Mouse (Mus musculus): ENCODE results near the gene Agpat1. TPM values are rescaled to one million over a fixed set of nuclear protein-coding genes. Genes with fewer than 3 reads are reported as not detected.
A peak's percentile ranks its signal among the peaks of the same experiment; 100 is the strongest.

Agpat1 gene
- polyA plus RNA-seq, 1 experiment from 2014 or later = 45.7 TPM

DNA sequence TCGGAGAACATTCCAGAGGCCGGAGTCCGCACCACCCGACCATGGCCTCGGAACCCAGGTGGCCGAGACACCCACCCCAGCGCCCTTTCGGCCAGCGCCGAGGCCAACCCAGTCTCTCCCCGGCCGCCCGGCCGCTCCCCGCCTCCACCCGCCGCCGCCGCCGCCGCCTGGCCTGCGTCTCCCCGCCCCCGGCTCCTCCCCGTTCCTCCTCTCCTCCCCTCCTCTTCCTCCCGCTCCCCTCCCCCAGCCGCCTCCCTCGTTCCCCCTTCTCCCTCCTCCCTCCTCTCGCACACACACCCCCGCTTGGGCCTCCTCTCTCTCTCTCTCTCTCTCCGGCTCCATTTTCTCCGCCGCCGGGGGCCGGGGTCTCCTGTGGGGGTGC lies 12.1 kb upstream of the Agpat1 start:
- Histone ChIP-seq H3K4me1 (replicated peaks) (peaks cover 69% of the 10 kb centered on the region), H3K36me3 (peaks cover 18% of the 10 kb centered on the region), H3K27me3 (no peaks in the 10 kb centered on the region), H3K4me2 (peak overlapping the region; percentile 96), H3K27ac (peak overlapping the region; percentile 98), H3K9me3 (replicated peaks) (no peaks in the 10 kb centered on the region), H3K9ac (peak overlapping the region; percentile 98), H3K4me3 (peak overlapping the region; percentile 95)
- ATAC-seq (replicated peaks; ENCODE audit: insufficient number of reproducible peaks, insufficient read depth, low FRiP score, low read depth) = peak; percentile 43
- WGBS = 0% methylated on average over 31 of the region's 35 CpGs

DNA sequence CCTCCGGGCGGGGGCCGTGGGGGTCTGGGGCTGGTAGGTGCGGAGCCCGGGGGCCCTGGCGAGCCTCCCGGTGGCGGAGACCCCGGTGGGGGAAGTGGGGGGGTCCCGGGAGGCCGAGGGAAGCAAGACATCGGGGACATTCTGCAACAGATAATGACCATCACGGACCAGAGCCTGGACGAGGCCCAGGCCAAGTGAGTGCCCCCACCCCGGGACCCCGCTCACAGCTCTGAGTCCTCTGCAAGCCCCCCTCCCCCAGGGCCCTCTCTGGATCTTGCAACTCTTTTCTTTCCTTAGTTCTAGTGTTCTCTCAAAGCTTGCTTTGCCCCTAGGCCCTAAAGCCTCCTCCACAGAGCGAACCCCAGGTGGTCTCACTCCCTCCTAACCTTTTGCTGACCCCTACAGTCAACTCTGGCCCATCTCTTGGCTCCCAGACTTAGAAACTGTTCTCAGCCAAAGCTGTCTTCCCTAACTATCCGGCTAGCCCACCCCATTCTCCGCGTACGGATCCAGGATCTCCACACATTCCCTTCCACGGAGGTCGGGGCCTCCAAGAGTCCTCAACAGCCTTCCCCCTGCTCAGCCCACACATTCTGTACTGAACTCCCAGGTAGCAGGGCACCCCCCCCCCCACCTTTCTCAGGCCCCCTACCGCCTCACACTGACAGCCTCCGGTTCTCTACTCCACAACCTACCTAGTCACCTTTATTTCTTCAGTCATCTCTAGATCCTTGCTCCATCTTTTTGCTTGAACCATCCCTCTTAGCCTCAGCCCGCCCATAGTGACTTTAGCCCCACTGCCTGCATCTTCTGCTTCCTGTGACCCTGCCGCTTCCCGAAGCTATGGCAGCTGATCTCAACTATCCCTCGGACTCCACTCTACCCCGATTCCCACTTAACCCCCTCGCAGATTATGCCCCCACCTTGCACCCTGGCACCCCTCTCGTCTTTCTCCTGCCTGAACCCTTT lies 11.2 kb upstream of the Agpat1 start:
- H3K4me3 ChIP-seq = peak overlapping the region; percentile 95
- ATAC-seq (replicated peaks; ENCODE audit: insufficient number of reproducible peaks, insufficient read depth, low FRiP score, low read depth) = peak; percentile 2; the same call in 1 of the 2 replicates
- peaks cover 75% of the 10 kb centered on the region for H3K4me1 ChIP-seq (replicated peaks)
- H3K9ac ChIP-seq = peak overlapping the region; percentile 98
- peak overlapping the region; percentile 98 for H3K27ac ChIP-seq
- peaks cover 18% of the 10 kb centered on the region for H3K36me3 ChIP-seq
- no peaks in the 10 kb centered on the region for H3K27me3 ChIP-seq
- WGBS = 2% methylated on average over 28 of the region's 32 CpGs
- H3K4me2 ChIP-seq = peak overlapping the region; percentile 96
- H3K9me3 ChIP-seq (replicated peaks) = no peaks in the 10 kb centered on the region

DNA sequence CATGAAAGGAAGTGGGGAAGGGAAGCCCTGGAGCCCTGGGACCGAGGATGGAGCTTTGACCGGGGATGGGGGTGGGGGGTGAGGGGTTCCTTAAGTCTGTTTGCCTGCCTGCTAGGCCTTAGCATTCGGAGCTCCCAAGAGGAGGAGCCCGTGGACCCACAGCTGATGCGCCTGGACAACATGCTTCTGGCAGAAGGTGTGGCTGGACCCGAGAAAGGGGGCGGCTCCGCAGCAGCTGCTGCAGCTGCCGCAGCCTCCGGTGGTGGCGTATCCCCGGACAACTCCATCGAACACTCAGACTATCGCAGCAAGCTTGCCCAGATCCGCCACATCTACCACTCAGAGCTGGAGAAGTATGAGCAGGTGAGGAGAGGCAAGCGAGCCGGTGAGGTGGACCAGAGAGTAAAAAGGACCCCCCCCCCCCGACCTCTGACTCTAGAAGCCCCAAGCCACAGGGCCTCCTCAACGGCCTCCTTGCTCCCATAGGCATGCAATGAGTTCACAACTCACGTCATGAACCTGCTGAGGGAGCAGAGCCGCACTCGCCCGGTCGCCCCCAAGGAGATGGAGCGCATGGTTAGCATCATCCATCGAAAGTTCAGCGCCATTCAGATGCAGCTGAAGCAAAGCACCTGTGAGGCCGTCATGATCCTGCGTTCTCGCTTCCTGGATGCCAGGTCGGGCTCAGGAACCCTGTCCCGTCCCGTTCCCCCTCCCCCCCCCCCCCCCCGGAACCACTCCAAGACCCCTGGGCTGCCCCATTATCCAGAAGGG lies 10.1 kb upstream of the Agpat1 start:
- peaks cover 18% of the 10 kb centered on the region for H3K36me3 ChIP-seq
- no peak for ATAC-seq (replicated peaks; ENCODE audit: insufficient number of reproducible peaks, insufficient read depth, low FRiP score, low read depth)
- H3K9ac ChIP-seq = peak overlapping the region; percentile 98
- peak overlapping the region; percentile 96 for H3K4me2 ChIP-seq
- peaks cover 72% of the 10 kb centered on the region for H3K4me1 ChIP-seq (replicated peaks)
- peak overlapping the region; percentile 98 for H3K27ac ChIP-seq
- H3K4me3 ChIP-seq = peak overlapping the region; percentile 95
- 53% methylated on average over 34 of the region's 34 CpGs for WGBS
- no peaks in the 10 kb centered on the region for H3K27me3 ChIP-seq
- no peaks in the 10 kb centered on the region for H3K9me3 ChIP-seq (replicated peaks)

DNA sequence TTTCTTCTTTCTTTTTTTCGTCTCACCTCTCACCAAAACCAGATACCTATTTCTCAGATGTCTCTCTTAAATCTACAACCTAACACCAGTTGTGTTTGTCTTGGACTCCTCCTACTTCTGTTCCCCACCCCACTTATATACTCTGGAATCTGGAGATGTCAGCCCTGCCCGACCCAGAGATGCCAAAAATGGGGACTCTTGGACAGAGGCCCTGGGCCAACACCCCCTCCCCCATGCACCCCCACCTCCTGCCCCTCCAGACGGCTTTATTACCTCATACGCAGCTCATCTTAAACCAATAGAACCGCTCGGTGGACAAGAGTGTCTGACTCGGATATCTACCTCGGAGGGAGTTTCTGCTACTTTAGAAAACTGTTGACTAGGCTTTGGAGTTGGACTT lies 8.0 kb upstream of the Agpat1 start:
- 67% methylated on average over 8 of the region's 8 CpGs for WGBS
- Histone ChIP-seq H3K36me3 (peaks cover 28% of the 10 kb centered on the region), H3K4me3 (no peak overlapping the region), H3K27ac (no peak overlapping the region), H3K27me3 (no peaks in the 10 kb centered on the region), H3K9ac (no peak overlapping the region), H3K4me2 (no peak overlapping the region), H3K9me3 (replicated peaks) (no peaks in the 10 kb centered on the region), H3K4me1 (replicated peaks) (peaks cover 55% of the 10 kb centered on the region)
- ATAC-seq (replicated peaks; ENCODE audit: insufficient number of reproducible peaks, insufficient read depth, low FRiP score, low read depth) = no peak

DNA sequence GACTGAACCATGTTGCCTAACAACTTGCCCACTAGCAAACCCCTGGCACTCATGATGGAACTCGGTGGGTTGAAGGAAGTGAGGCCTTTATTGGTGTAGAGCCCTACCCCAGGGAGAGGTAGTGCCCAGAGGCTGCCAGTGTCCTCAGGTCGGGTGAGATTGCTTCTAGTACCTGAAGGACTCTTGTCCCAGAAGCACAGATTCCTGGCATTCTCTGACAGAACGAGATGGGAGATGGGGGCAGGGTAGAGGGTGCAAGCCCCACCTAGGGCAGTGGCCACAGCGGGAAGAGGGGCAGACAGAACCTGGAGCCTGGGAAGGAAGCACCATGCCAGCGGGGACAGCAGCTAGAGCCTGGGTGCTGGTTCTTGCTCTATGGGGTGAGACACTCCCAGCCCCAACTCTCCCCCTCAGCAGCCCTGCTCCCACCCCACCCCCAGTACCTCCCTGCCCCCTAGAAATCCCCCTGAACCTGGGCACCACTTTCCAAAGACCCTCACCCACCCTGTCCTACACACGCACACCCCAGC lies 6.4 kb upstream of the Agpat1 start, which contains the start of gene Ager:
Gene Ager (plus strand): TSS at position 297 of the 530 bp plus-strand sequence.
- peaks cover 36% of the 10 kb centered on the region for H3K36me3 ChIP-seq
- peak within 1 kb of the TSS; percentile 30; the same call in 1 of the 2 replicates for H3K4me2 ChIP-seq
- WGBS = 22% methylated on average over 6 of the region's 6 CpGs
- no peak within 1 kb of the TSS for H3K4me3 ChIP-seq
- no peak for ATAC-seq (replicated peaks; ENCODE audit: insufficient number of reproducible peaks, insufficient read depth, low FRiP score, low read depth)
- H3K27ac ChIP-seq = peak within 1 kb of the TSS; percentile 51; the same call in 1 of the 2 replicates
- no peak within 1 kb of the TSS; the same call in 1 of the 2 replicates for H3K9ac ChIP-seq
- no peaks in the 10 kb centered on the region for H3K27me3 ChIP-seq
- no peaks in the 10 kb centered on the region for H3K9me3 ChIP-seq (replicated peaks)
- peaks cover 57% of the 10 kb centered on the region for H3K4me1 ChIP-seq (replicated peaks)

DNA sequence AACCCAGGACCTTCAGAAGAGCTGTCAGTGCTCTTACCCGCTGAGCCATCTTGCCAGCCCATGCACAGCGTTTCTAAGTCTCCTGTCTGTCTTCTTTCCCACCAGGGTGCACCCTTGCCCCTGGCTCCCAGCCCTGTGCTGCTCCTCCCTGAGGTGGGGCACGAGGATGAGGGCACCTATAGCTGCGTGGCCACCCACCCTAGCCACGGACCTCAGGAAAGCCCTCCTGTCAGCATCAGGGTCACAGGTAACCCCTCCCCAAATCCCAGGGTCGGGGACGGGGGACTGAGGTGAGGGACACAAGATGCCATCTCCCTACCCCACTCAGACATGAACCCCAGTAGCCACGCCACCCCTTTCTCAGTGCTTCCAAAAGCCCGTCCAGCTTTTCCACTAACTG lies 4.2 kb upstream of the Agpat1 start:
- WGBS = 79% methylated on average over 9 of the region's 9 CpGs
- Histone ChIP-seq H3K36me3 (peaks cover 30% of the 10 kb centered on the region), H3K9me3 (replicated peaks) (no peaks in the 10 kb centered on the region), H3K27me3 (no peaks in the 10 kb centered on the region), H3K9ac (no peak overlapping the region), H3K27ac (no peak overlapping the region), H3K4me1 (replicated peaks) (peaks cover 48% of the 10 kb centered on the region), H3K4me2 (no peak overlapping the region), H3K4me3 (no peak overlapping the region)
- no peak for ATAC-seq (replicated peaks; ENCODE audit: insufficient number of reproducible peaks, insufficient read depth, low FRiP score, low read depth)

DNA sequence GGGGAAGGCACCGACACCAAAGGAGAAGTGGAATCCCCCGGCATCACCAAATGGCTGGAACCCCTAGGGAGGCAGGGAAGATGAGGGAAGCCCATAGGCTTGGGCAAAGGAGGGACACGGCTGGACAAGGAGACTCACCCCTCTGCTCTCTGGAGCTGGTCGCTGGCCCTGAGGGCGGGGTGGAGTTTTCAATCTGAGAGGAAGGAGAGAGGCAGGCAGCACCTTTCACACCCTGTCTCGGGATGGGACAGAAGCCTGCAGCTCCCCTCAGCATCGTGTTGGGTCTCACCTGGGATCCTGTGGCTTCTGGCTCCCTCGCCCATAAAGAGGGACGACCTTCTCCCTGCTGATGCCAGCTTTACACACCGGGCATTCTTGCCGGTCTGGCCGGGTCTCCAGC lies 2.3 kb upstream of the Agpat1 start:
- Histone ChIP-seq H3K36me3 (peaks cover 17% of the 10 kb centered on the region), H3K9ac (0 out of 2 replicates have a peak overlapping the region, but pooled peaks have one; percentile 84), H3K4me1 (replicated peaks) (peaks cover 48% of the 10 kb centered on the region), H3K9me3 (replicated peaks) (no peaks in the 10 kb centered on the region), H3K4me3 (0 out of 2 replicates have a peak overlapping the region, but pooled peaks have one; percentile 66), H3K4me2 (peak overlapping the region; percentile 81; the same call in 1 of the 2 replicates), H3K27me3 (no peaks in the 10 kb centered on the region), H3K27ac (no peak overlapping the region)
- no peak for ATAC-seq (replicated peaks; ENCODE audit: insufficient number of reproducible peaks, insufficient read depth, low FRiP score, low read depth)
- WGBS = 85% methylated on average over 12 of the region's 12 CpGs

DNA sequence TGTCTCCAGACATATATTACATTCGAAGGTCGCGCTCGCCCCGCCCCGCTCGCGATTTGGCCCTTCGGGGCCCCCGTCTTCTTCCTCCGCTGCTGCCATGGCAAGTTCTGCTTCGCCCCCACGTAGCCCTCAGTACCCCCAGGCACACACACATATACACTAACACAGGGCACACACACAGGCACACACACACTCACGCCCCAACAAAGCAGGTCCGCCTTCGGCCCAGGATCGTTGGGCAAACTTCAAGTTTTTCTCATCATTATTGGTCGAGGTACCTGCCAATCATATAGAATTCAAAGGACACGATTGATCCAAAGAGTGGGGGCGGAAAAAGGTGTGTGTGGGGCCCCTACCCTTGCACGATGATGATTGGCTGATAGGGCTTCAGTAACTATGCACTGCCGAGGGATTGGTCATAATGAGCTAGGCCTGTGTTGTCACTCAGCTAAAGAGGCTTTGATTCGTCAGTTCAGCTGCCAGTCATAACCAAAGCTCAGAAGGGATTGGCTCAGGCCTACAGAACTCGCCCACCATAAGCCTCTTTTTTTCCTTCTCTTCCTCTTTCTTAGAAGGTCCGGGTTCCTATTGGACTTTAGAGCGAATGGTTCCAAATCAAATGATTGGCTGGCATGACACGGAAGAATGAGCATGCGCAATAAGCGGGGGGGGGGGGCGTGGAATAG lies 544 bp upstream of the Agpat1 start, which contains the start of gene Rnf5:
Gene Rnf5 (minus strand): TSS at position 316 of the 686 bp plus-strand sequence.
- H3K4me3 ChIP-seq = peak within 1 kb of the TSS; percentile 96
- WGBS = under 1% methylated on average over 30 of the region's 30 CpGs
- H3K36me3 ChIP-seq = peaks cover 17% of the 10 kb centered on the region
- H3K27ac ChIP-seq = peak within 1 kb of the TSS; percentile 87
- H3K9me3 ChIP-seq (replicated peaks) = no peaks in the 10 kb centered on the region
- H3K27me3 ChIP-seq = no peaks in the 10 kb centered on the region
- ATAC-seq (replicated peaks; ENCODE audit: insufficient number of reproducible peaks, insufficient read depth, low FRiP score, low read depth) = peak; percentile 89
- H3K4me2 ChIP-seq = peak within 1 kb of the TSS; percentile 84
- H3K4me1 ChIP-seq (replicated peaks) = peaks cover 50% of the 10 kb centered on the region
- peak within 1 kb of the TSS; percentile 94 for H3K9ac ChIP-seq

DNA sequence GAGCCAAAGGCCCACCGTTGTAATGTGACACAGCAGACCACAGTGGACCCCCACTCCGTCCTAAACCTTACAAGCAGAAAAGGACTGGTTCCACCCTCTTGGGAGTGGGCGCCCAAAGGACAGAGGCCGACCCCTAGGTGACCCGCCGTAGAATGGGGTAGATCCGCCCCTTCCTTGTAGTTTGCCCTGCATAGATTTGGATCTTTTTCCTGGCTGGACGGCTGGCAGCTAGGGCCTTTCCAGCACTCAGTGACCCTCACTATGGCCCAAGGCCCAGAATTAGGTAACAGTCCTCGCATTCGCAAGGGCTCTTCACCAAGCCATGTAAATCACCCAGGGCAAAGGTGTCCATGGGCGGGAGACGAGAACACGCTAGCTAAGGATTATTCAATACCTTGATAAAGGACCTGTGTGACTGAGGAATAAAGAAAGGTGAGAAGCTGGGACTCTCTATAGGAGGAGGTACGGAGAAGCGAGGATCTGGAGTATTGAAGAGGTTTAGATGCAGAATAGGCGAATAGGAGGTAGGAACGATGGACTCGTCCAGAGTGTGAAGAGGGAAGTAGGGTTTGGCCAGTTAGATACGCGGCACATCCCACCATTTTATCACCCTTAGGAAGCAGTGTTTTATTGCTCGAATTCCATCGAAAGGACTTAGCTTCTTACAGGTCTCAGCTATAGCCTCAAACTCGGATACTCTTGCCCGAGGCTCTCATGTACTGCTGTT lies 612 bp downstream of the Agpat1 start:
- Histone ChIP-seq H3K4me3 (peak overlapping the region; percentile 96), H3K9me3 (replicated peaks) (no peaks in the 10 kb centered on the region), H3K27ac (peak overlapping the region; percentile 87), H3K27me3 (no peaks in the 10 kb centered on the region), H3K4me1 (replicated peaks) (peaks cover 50% of the 10 kb centered on the region), H3K4me2 (peak overlapping the region; percentile 84), H3K36me3 (peaks cover 17% of the 10 kb centered on the region), H3K9ac (peak overlapping the region; percentile 94)
- WGBS = 20% methylated on average over 24 of the region's 24 CpGs
- ATAC-seq (replicated peaks; ENCODE audit: insufficient number of reproducible peaks, insufficient read depth, low FRiP score, low read depth) = no peak

DNA sequence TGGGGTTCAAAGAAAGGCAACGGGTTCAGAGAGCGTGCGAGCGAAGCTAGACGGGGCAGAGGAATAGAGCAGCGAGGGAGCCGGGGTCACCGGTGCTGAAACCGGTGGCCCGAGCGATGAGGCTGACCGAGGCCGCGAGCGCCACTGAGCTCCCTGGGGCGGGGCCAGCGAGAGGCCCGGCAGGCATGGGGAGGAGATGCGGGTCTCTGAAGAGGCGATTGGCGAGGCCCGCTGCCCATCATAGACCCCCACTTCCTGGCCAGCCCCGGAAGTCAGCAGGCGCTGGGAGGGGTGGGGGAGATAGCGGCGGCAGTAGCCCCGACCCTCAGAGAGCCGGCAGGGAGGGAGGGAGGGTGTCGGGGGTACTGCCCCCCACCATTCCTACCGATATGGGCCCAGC lies 1.5 kb downstream of the Agpat1 start:
- H3K4me2 ChIP-seq = peak overlapping the region; percentile 84

More for the DNA sequence above, 1.5 kb downstream of the Agpat1 start:
- Histone ChIP-seq H3K4me1 (replicated peaks) (peaks cover 50% of the 10 kb centered on the region), H3K36me3 (peaks cover 14% of the 10 kb centered on the region), H3K4me3 (peak overlapping the region; percentile 96), H3K27me3 (no peaks in the 10 kb centered on the region), H3K9ac (peak overlapping the region; percentile 94), H3K27ac (peak overlapping the region; percentile 87), H3K9me3 (replicated peaks) (no peaks in the 10 kb centered on the region)
- ATAC-seq (replicated peaks; ENCODE audit: insufficient number of reproducible peaks, insufficient read depth, low FRiP score, low read depth) = peak; percentile 50
- under 1% methylated on average over 27 of the region's 30 CpGs for WGBS

All from heart, embryonic 15.5 days (tissue).